Mouse (Mus musculus) central nervous system, embryonic 18 days (tissue): ENCODE data around the gene Fam163b. TPM values are rescaled to one million over a fixed set of nuclear protein-coding genes. Genes with fewer than 3 reads are reported as not detected.

ENCODE experiments used
- polyA plus RNA-seq: library from polyadenylated mRNA; depleted of rRNA; stranded (reverse); fragments of >200 nt; gene quantifications from 2 replicates; pipeline ENCODE4 v1.2.3, GENCODE M21; 2012; rRNA removed

The Fam163b gene
- 19.3 and 25.3 TPM in 2 replicates for polyA plus RNA-seq

DNA sequence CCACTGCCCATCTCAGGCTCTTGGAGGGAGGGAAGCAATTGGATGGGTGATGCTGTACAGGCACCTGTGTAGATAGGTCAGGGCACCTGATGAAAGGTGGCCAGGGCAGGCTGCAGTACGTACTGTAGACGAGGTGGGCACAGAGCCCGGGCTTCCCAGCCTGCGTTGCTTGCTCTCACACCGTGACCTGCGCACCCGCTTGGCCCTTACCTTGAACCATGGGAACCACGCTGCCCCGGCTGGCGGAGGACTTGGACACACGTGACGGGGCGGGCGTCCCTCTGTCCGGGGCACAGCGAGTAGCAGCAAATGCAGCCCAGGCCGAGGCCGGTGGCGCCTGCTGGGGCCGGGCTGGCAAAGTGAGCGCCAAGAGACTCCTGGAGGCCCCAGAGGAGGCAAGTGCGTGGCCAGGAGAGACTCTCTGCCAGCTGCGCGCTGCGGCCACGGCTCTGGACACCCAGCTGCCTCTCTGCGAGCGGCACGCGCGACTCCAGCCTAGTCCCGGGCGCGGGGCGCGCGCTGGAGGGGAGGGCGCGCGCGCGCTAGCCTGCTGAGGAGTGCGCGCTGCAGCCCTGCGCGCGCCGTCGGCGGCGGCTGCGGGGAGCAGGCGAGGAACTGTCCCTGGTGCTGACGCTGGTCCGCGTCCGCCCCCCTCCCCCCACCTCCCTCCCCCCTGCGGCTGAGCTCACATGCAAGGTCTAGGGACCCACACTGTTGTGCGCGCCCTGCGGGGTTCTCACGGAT, at the start of gene Fam163b:
Gene Fam163b, minus strand, starts transcription at position 542 of the 744 bp plus-strand sequence.

DNA sequence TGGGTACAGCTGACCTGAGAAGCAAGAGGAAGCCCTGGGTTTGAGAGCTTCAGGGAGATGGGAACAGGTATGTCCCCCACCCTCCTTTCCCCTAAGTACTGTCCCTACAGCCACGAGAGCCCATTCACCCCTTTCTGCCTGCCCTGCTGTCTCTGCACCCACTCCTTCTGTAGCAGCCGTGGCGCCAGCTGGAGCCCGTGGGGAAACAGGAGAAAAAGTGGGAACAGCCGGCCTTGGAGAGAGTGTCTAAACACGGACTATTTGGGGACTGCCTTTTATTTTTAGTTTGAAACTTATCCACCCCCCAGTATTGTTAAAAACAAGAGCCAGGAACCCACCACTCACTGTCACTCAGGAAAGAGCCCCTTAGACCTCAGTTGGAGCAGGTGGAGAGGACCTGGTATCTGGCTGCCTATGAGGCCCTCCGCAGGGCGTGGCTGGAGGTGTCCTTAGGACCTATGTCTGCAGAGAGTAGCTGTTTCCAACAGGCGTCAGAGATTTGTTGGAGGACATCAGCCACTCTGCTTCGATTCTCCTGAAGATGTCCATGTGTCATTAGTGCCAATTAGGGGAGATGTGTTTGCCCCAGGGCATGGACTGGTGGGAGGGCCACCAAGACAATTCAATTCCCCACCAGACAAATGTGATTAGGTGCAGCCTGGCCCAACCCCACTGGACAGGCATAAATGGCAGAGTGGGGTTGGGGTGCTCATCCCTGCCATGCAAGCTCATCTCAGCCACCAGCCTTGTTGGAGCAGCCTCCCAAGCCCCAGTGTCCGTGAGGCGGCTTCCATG, 22.7 kb upstream of the Fam163b start, which contains the start of gene Dbh:
Gene Dbh, plus strand, starts transcription at position 438 of the 795 bp plus-strand sequence.

DNA sequence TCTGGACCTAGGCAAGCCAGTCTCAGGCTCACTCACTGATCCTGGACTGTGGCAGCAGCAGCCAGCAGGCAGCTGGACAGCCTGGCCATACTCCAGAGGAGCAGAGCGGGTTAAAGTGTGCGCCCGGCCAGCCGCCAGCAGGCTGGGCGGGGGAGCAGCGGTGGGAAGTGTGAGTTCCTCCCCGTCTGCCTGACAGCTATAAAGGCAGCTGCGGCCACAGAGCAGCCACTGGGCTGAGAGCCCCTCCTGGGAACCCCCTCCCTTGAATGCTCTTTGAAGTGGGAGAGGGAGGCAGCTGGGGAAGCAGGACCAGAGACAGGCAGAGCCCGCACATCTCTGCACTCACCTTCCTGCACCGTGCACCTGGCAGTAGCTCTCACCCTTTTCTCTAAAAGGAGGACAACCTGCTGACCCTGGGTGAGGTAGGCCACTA, 63.1 kb downstream of the Fam163b start, which contains the start of gene Adamtsl2:
Gene Adamtsl2, plus strand, starts transcription at position 228 of the 433 bp plus-strand sequence.

DNA sequence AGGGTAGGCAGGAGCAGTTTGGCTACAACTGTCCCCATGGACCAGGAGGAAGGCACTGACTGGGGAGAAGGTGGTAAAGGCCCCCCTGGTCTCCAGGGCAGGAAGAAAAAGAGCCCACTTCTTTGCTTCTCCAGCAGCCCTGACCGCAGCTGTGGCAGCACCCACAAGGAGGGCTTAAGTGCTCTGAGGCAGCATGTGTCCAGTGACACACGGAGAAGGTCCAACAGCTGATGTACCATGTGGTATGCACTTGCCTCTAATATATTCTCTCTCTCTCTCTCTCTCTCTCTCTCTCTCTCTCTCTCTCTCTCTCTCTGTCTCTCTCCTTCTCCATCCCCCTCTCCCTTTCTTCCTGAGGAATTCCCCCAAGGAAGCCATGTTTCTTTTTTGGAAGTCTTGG, 70.3 kb downstream of the Fam163b start, which contains the start of gene Mymk:
Gene Mymk, minus strand, starts transcription at position 202 of the 400 bp plus-strand sequence.

Other genes starting within 250 kb of the Fam163b start
- gene Surf6, start 239.6 kb downstream of the Fam163b start, polyA plus RNA-seq = 28.2 and 28.9 TPM in 2 replicates
- 112 and 117 TPM in 2 replicates for gene Med22, start 231.8 kb downstream of the Fam163b start, polyA plus RNA-seq
- 1,447 and 1,537 TPM in 2 replicates for gene Rpl7a, start 231.7 kb downstream of the Fam163b start, polyA plus RNA-seq
- gene Surf2, start 226.1 kb downstream of the Fam163b start, polyA plus RNA-seq = 55.1 and 56.3 TPM in 2 replicates
- 87.0 and 91.3 TPM in 2 replicates for gene Surf1, start 226.0 kb downstream of the Fam163b start, polyA plus RNA-seq
- 79.1 and 80.0 TPM in 2 replicates for gene Surf4, start 208.6 kb downstream of the Fam163b start, polyA plus RNA-seq
- 0.12 and 0.16 TPM in 2 replicates for gene Stkld1, start 208.4 kb downstream of the Fam163b start, polyA plus RNA-seq
- gene Rexo4, start 178.1 kb downstream of the Fam163b start, polyA plus RNA-seq = 50.7 and 53.4 TPM in 2 replicates
- gene Adamts13, start 169.1 kb downstream of the Fam163b start, polyA plus RNA-seq = 0.21 and 0.44 TPM in 2 replicates
- 80.8 and 83.9 TPM in 2 replicates for gene Cacfd1, start 132.6 kb downstream of the Fam163b start, polyA plus RNA-seq
- 19.1 and 19.2 TPM in 2 replicates for gene Slc2a6, start 114.5 kb downstream of the Fam163b start, polyA plus RNA-seq
- gene Mymk, start 70.3 kb downstream of the Fam163b start, polyA plus RNA-seq = 0.10 and 1.7 TPM in 2 replicates
- gene Adamtsl2, start 63.1 kb downstream of the Fam163b start, polyA plus RNA-seq = 19.0 and 19.4 TPM in 2 replicates
- 1.3 and 1.7 TPM in 2 replicates for gene Dbh, start 22.7 kb upstream of the Fam163b start, polyA plus RNA-seq
- 4.1 and 4.5 TPM in 2 replicates for gene Sardh, start 105.8 kb upstream of the Fam163b start, polyA plus RNA-seq